Mouse (Mus musculus) kidney, embryonic 15.5 days (tissue): ENCODE measurements around the gene Rnf43. TPM values are rescaled to one million over a fixed set of nuclear protein-coding genes. Genes with fewer than 3 reads are reported as not detected.

Experiments
- ATAC-seq: fragments of 200-750 bp; cut with Nextera tagmentation; replicated peaks from 2 replicates; pipeline ENCODE4 v1.8.0; 2017; ENCODE audit warnings: moderate TSS enrichment; ENCODE audit not compliant: low FRiP score
- H3K27ac ChIP-seq: fragments of 300-500 bp; sonication (generic); 2 replicates; pipeline ENCODE4 v1.5.1; 2015; ENCODE audit warnings: mild to moderate bottlenecking, inconsistent platforms
- H3K27me3 ChIP-seq: fragments of 300-500 bp; sonication (generic); 2 replicates; pipeline ENCODE4 v1.6.1; 2015; ENCODE audit warnings: inconsistent platforms
- H3K36me3 ChIP-seq: fragments of 300-500 bp; sonication (generic); 2 replicates; pipeline ENCODE4 v1.6.1; 2015; ENCODE audit warnings: inconsistent platforms
- H3K4me1 ChIP-seq: fragments of 300-500 bp; sonication (generic); 2 replicates; pipeline ENCODE4 v1.6.1; 2015; ENCODE audit warnings: inconsistent platforms
- H3K4me2 ChIP-seq: fragments of 300-500 bp; sonication (generic); 2 replicates; pipeline ENCODE4 v1.6.1; 2015; ENCODE audit warnings: moderate library complexity, mild to moderate bottlenecking, inconsistent platforms
- H3K4me3 ChIP-seq: fragments of 300-500 bp; sonication (generic); replicated peaks from 2 replicates; pipeline ENCODE4 v1.5.1; 2015; ENCODE audit warnings: mild to moderate bottlenecking, inconsistent platforms
- H3K9ac ChIP-seq: fragments of 300-500 bp; sonication (generic); 2 replicates; pipeline ENCODE4 v1.6.1; 2015; ENCODE audit warnings: mild to moderate bottlenecking, inconsistent platforms
- H3K9me3 ChIP-seq: fragments of 300-500 bp; sonication (generic); replicated peaks from 2 replicates; pipeline ENCODE4 v1.6.1; 2016; ENCODE audit warnings: inconsistent platforms
- WGBS: fragments of 180-500 bp; shearing (Covaris S2); methylation state at CpG from one replicate; pipeline ENCODE4 v1.1.7; 2015; ENCODE audit warnings: mixed read lengths; 5-methylcytosine and 5-hydroxymethylcytosine counted together
- polyA plus RNA-seq: library from polyadenylated mRNA; unstranded; fragments of >200 nt; fragmentation: Nextera tagmentation; extraction: Ambion mirVana; gene quantifications from 2 replicates; pipeline ENCODE4 v1.2.1, GENCODE M21; 2015

Rnf43 gene
- polyA plus RNA-seq: 6.7 and 6.8 TPM in 2 replicates

DNA sequence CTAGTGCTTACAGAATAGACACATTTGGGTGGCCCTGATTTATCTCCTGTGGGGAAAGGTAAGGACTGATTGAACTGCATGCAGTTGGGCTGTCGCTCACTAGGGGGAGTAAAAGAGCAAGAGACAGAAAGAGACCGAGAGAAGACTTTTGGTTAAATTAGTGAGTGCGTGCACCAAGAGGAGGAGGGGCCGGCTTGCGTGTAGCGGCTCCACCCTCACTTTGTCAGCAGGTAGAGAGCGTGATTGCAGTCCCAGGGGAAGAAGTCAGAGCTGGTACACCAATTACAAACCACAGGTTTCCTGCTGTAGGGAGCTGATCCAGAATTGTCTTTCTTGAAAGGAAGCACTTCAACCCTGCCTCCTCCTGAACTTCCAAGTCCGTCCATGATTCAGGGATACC is at the start of gene Rnf43:
Rnf43 (plus strand) TSS at position 316 of the 400 bp plus-strand sequence.
- Histone ChIP-seq H3K4me3 (peak within 1 kb of the TSS; percentile 48), H3K27ac (peak within 1 kb of the TSS; percentile 34), H3K9me3 (no peaks in the 10 kb centered on the region), H3K4me1 (peaks cover 7% of the 10 kb centered on the region), H3K27me3 (peaks cover 19% of the 10 kb centered on the region), H3K9ac (peak within 1 kb of the TSS; percentile 49), H3K4me2 (peak within 1 kb of the TSS; percentile 64), H3K36me3 (no peaks in the 10 kb centered on the region)
- under 1% methylated on average over 8 of the region's 8 CpGs for WGBS
- peak; percentile 86 for ATAC-seq

DNA sequence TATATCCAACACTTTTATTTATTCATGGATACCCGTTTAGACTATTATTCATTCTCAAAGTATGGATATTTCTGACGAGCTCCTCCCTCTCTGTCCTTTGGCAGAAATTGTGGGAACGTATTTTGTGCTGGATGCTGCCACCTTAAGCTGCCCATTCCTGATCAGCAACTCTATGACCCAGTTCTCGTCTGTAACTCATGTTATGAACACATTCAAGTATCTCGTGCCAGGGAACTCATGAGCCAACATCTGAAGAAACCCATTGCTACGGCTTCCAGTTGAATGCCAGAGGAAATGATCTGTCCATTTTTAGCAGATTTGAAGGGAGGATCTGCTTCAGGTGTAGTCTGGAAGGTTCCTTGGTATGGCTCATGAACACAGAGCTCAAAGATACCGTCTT is 48.5 kb upstream of the Rnf43 start:
- 88% methylated on average over 7 of the region's 7 CpGs for WGBS
- Histone ChIP-seq H3K36me3 (peaks cover 99% of the 10 kb centered on the region), H3K27me3 (no peaks in the 10 kb centered on the region), H3K4me2 (no peak overlapping the region), H3K4me3 (no peak overlapping the region), H3K9ac (no peak overlapping the region), H3K9me3 (no peaks in the 10 kb centered on the region), H3K27ac (no peak overlapping the region), H3K4me1 (no peaks in the 10 kb centered on the region)
- ATAC-seq: no peak

- 94% methylated on average over 5 of the region's 5 CpGs for WGBS
- Histone ChIP-seq H3K36me3 (peaks cover 83% of the 10 kb centered on the region), H3K9me3 (no peaks in the 10 kb centered on the region), H3K4me3 (no peak overlapping the region), H3K4me1 (no peaks in the 10 kb centered on the region), H3K27me3 (no peaks in the 10 kb centered on the region), H3K4me2 (no peak overlapping the region), H3K9ac (no peak overlapping the region), H3K27ac (no peak overlapping the region)
- ATAC-seq: no peak
Observed at GRCm38 (mm10) chr11:87615551-87615950, 47.0 kb upstream of the Rnf43 start.

DNA sequence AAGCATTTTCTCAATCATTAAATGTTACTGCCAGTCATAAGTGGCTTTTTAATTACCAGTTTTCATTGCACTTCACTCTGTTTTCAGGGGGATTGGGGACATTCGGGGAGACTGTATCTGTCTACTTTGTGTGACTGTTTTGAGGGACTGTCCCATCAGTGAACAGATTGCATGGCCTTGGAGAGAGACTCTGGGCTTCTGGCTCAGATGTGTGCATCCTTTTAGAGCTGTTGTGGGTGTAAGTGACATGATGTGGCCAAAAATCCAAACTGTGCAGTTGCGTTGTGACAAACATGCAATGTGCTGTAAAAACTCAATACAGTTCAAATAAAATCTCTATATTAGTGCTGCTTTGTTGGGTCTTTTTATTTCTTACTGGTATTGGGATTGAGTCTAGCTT is 46.6 kb upstream of the Rnf43 start:
- Histone ChIP-seq H3K4me2 (no peak overlapping the region), H3K27me3 (no peaks in the 10 kb centered on the region), H3K4me3 (no peak overlapping the region), H3K9ac (no peak overlapping the region), H3K9me3 (no peaks in the 10 kb centered on the region), H3K36me3 (peaks cover 79% of the 10 kb centered on the region), H3K4me1 (no peaks in the 10 kb centered on the region), H3K27ac (no peak overlapping the region)
- WGBS: 94% methylated on average over 2 of the region's 2 CpGs
- ATAC-seq: no peak

DNA sequence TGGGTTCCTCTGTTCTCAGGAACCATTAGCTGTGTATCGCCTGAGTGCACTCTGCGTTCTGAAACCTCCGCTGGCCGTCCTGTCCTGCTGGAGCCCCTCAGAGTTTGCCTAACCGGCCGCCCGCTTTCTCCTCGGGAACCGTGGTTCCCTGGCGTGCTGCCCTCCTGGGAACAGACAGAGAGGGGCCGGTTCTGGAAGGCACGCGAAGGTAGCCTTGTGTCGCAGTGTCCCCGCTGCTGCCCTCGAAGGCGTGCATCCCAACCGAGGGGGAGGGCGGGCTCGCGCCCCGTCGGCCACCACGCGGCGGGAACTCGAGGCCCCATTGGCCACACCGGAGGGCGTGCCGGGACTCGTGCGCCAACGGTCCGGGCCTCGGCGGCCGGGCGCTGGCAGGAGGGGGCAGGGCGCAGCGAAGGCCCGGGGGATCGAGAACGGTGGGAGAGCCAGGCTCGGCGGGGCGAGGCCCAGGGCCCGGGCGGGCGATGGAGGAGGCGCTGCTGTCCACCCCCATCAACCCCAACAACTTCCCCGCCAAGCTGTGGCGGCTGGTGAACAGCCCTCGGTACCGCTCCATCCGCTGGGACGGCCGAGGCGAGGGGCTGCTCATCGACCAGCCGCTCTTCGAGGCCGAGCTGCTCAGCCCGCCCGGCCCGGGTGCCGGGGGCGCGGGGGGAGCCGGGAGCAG is 45.6 kb upstream of the Rnf43 start, which contains the start of gene Hsf5:
Hsf5 (plus strand) TSS at position 375 of the 685 bp plus-strand sequence.
- no peaks in the 10 kb centered on the region for H3K27me3 ChIP-seq
- 92% methylated on average over 44 of the region's 69 CpGs for WGBS
- no peak within 1 kb of the TSS for H3K4me3 ChIP-seq
- H3K4me1 ChIP-seq: no peaks in the 10 kb centered on the region
- peaks cover 70% of the 10 kb centered on the region for H3K36me3 ChIP-seq
- H3K27ac ChIP-seq: no peak within 1 kb of the TSS
- ATAC-seq: no peak
- H3K9me3 ChIP-seq: no peaks in the 10 kb centered on the region
- H3K9ac ChIP-seq: no peak within 1 kb of the TSS
- H3K4me2 ChIP-seq: no peak within 1 kb of the TSS

- 95% methylated on average over 32 of the region's 32 CpGs for WGBS
- no peaks in the 10 kb centered on the region for H3K27me3 ChIP-seq
Observed at GRCm38 (mm10) chr11:87617606-87618005, 44.9 kb upstream of the Rnf43 start.

DNA sequence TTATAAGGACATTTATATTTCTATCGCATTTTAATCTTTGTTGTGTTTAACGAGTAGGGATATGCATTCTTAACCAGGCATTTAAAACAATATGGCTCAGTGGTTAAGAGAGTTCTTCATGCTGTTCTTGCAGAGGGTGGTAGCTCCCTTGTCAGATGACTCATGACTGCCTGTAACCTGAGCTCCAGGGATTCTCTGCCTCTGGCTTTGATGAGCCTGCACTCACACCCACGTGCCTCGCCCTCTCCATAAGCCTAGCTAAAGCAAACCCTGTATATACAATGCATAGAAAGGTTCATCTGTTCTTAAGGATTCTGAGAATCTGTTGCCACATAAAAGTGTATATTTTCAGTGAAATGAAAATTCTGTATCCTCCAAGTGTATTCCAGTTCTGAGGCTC is 39.4 kb upstream of the Rnf43 start:
- Histone ChIP-seq H3K27ac (no peak overlapping the region), H3K27me3 (no peaks in the 10 kb centered on the region), H3K4me1 (no peaks in the 10 kb centered on the region), H3K4me3 (no peak overlapping the region), H3K9ac (no peak overlapping the region), H3K9me3 (no peaks in the 10 kb centered on the region), H3K4me2 (no peak overlapping the region), H3K36me3 (peaks cover 36% of the 10 kb centered on the region)
- WGBS: 49% methylated on average over 4 of the region's 4 CpGs
- ATAC-seq: peak; percentile 43; the same call in 1 of the 2 replicates

More at GRCm38 (mm10) chr11:87617606-87618005, 44.9 kb upstream of the Rnf43 start:
- no peak overlapping the region for H3K4me3 ChIP-seq
- no peak overlapping the region for H3K9ac ChIP-seq
- no peaks in the 10 kb centered on the region for H3K9me3 ChIP-seq
- H3K4me1 ChIP-seq: no peaks in the 10 kb centered on the region
- H3K4me2 ChIP-seq: no peak overlapping the region
- ATAC-seq: no peak
- H3K27ac ChIP-seq: no peak overlapping the region
- peaks cover 68% of the 10 kb centered on the region for H3K36me3 ChIP-seq

GRCm38 (mm10) chr11:87629859-87630258 is 32.7 kb upstream of the Rnf43 start:
- Histone ChIP-seq H3K36me3 (peaks cover 6% of the 10 kb centered on the region; the same call in 1 of the 2 replicates), H3K4me3 (no peak overlapping the region), H3K27ac (no peak overlapping the region), H3K4me1 (no peaks in the 10 kb centered on the region), H3K9me3 (no peaks in the 10 kb centered on the region), H3K27me3 (no peaks in the 10 kb centered on the region), H3K9ac (no peak overlapping the region), H3K4me2 (no peak overlapping the region)
- 24% methylated on average over 10 of the region's 10 CpGs for WGBS
- ATAC-seq: no peak

- H3K4me2 ChIP-seq: peak overlapping the region; percentile 76
- H3K36me3 ChIP-seq: no peaks in the 10 kb centered on the region; the same call in 1 of the 2 replicates
- peaks cover 8% of the 10 kb centered on the region for H3K4me1 ChIP-seq
- H3K9ac ChIP-seq: peak overlapping the region; percentile 63
- 0 out of 2 replicates have a peak overlapping the region, but pooled peaks have one; percentile 45 for H3K27ac ChIP-seq
- H3K4me3 ChIP-seq: peak overlapping the region; percentile 48
- peak; percentile 29; the same call in 1 of the 2 replicates for ATAC-seq
- H3K9me3 ChIP-seq: no peaks in the 10 kb centered on the region
- H3K27me3 ChIP-seq: no peaks in the 10 kb centered on the region
- WGBS: 15% methylated on average over 2 of the region's 2 CpGs
Observed at GRCm38 (mm10) chr11:87638793-87639192, 23.7 kb upstream of the Rnf43 start.

GRCm38 (mm10) chr11:87639206-87639605 is 23.3 kb upstream of the Rnf43 start:
- Histone ChIP-seq H3K36me3 (no peaks in the 10 kb centered on the region; the same call in 1 of the 2 replicates), H3K9ac (peak overlapping the region; percentile 63), H3K27ac (0 out of 2 replicates have a peak overlapping the region, but pooled peaks have one; percentile 45), H3K4me2 (peak overlapping the region; percentile 76), H3K9me3 (no peaks in the 10 kb centered on the region), H3K4me3 (peak overlapping the region; percentile 48), H3K27me3 (no peaks in the 10 kb centered on the region), H3K4me1 (peaks cover 8% of the 10 kb centered on the region)
- under 1% methylated on average over 29 of the region's 29 CpGs for WGBS
- ATAC-seq: peak; percentile 91

- H3K27me3 ChIP-seq: no peaks in the 10 kb centered on the region
- H3K4me1 ChIP-seq: peaks cover 8% of the 10 kb centered on the region
- H3K9ac ChIP-seq: no peak overlapping the region
- no peak overlapping the region for H3K4me3 ChIP-seq
- no peak overlapping the region for H3K27ac ChIP-seq
- H3K4me2 ChIP-seq: no peak overlapping the region
- no peaks in the 10 kb centered on the region for H3K9me3 ChIP-seq
- no peak for ATAC-seq
- H3K36me3 ChIP-seq: no peaks in the 10 kb centered on the region
Observed at GRCm38 (mm10) chr11:87642865-87643264, 19.7 kb upstream of the Rnf43 start.

DNA sequence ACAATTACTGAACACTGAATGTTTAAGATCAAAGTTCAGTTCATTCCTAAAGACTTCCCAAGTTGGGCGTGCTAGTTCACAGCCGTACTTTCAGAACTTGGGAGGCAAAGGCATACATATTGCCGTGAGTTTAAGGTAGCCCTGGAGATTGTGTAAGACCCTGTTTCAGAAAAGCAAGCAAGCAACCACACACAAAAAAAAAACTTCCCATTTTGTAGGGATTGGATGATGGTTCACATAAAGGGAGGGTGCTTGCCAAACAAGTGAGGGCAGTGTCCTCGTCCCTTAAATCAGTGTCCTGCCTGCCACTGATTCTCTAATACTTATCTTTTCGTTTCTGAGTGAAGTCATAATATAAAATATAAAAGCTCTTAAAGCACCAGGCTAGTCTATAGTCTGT is 7.8 kb upstream of the Rnf43 start:
- Histone ChIP-seq H3K9me3 (no peaks in the 10 kb centered on the region), H3K4me1 (no peaks in the 10 kb centered on the region), H3K36me3 (no peaks in the 10 kb centered on the region), H3K4me2 (no peak overlapping the region), H3K27ac (no peak overlapping the region), H3K9ac (no peak overlapping the region), H3K4me3 (no peak overlapping the region), H3K27me3 (no peaks in the 10 kb centered on the region)
- 82% methylated on average over 5 of the region's 5 CpGs for WGBS
- ATAC-seq: no peak
